Mouse (Mus musculus) ovary, postnatal 36 days (tissue): ENCODE measurements around the gene Ccdc105.

Source experiments
- DNase-seq: peaks from one replicate; pipeline ENCODE4 v3.0.0; 2022; ENCODE audit warnings: low spot score, mixed read lengths

Gene Ccdc105

DNA sequence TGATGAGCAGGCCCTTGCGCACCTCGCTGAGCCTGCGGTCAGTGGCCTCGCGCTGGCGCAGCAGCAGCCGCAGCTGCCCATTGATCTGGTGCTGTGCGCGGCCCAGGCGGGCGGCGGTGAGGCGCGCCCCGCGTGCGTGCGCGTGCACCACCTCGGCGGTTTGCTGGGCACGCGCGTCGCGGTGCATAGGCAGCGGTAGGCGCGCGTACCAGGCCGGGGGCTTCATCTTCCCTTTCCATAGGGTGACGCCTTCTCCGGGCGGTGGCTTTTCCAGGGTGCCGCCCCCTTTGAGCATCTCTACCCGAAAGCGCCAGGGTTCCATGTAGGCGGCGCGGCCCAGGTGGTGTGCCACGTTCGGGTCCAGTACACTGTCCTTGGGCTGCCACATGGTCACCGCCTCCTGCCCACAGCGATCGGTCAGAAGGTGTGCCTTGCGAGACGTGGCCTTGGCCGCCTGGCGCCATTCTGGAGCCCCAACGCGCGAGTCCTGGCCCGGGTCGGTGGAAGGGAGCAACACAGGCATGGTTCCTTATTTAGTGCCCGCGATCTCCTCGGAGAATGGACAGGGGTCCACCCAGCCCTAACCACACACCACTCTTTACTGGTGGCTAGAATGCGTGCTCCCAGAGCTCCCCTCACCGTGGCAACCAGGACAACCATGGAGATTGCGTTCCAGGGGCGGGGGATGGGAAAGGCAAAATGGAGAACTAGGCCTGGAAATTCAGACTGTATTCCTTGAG is at the start of gene Ccdc105:
Gene Ccdc105, minus strand, starts transcription at position 614 of the 740 bp plus-strand sequence.
- peak; percentile 78 for DNase-seq

GRCm38 (mm10) chr10:78801449-78801848 is 48.6 kb upstream of the Ccdc105 start:
- DNase-seq: no peak

- no peak for DNase-seq
Observed at GRCm38 (mm10) chr10:78790561-78790960, 37.7 kb upstream of the Ccdc105 start.

GRCm38 (mm10) chr10:78787566-78788087 is 34.8 kb upstream of the Ccdc105 start:
- peak; percentile 79 for DNase-seq

DNA sequence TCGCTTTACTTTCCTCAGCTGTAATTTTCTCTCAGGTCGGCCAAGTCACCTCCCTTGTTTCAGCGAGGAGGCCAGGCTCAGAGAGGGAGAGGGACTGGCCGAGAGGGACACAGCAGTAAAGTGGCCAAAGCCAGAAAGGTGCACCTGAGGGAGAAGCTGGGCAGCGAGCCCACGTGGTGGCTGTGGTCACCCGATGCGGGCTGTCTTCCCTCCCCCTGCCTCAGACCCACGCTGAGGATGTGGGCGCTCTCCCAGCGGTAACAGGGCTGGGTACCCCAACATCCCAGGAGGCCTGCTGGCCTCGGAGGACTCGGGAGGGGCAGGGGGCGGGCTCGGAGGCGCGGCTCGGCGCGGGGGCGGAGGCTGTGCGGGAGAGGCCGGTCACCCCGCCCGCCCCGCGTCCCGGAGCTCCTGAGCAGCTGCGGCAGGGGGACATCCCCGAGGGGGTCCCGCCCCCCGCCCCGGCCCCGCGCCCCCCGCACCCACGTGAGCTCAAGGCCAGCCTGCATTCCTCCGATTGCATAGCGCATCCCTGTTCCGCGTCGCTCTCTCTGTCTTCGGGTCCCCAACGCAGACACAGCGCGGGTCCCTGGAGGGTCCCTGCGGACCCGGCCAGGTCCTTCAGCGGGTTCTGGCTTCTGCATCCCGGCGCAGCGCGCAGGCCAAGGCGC is 27.3 kb upstream of the Ccdc105 start, which contains the start of gene Slc1a6:
Gene Slc1a6, plus strand, starts transcription at position 516 of the 671 bp plus-strand sequence.
- peak; percentile 53 for DNase-seq

DNA sequence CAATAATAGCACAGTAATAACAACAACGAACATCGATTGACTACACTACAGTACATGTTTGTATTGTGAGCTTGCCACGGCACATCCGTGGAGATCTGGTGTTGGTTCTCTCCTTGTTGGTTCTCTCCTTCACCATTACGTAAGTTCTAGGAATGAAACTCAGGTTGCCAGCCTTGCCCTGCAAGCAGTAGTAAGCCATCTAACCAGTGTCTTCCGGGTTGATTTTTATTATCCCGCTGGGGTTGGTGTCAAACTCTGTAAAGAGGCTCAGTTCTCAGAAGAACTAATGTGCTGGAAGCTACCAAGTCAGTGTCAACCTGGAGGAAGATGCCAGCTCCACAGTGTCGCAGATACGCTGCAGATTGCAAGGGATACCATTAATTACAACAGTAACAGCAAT is 26.7 kb upstream of the Ccdc105 start:
- no peak for DNase-seq

DNA sequence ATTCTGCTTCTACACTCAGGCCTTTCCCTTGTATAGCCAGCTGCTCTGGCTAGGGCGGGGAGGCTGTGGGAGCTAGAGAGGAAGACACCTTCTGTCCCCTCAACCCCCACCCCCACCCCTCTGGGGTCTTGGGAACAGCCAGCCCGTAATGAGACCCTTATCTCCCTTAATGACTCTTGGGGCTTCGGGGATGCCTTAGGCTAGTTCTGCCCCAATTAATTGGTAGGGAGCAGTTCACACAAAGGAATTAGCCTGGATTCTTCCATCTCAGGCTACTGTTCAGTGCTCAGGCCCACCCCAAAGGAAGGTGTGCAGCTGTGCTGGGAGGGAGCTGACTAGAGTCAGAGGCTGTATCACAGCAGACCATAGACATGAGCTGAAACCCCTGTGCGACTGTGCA is 23.0 kb upstream of the Ccdc105 start:
- DNase-seq: no peak

GRCm38 (mm10) chr10:78765570-78765969 is 12.7 kb upstream of the Ccdc105 start:
- no peak for DNase-seq

DNA sequence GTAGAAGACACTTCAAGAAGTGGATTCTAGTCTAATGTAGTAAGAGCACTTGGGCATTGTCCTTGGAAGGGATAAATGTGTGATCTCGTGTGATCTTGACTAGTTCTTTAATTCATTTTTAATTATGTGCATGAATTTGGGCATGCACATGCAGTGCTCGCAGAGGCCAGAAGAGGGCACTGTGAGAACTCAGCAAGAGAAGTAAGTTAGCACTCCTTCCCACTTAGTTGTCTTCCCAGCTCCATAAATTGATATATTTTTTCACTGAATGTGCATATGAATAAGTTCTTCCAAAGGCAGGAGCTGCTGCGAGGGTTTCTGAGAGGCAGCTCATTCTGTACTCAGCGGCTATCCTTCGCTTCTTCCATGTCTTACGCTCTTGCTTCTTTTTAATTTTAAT is 3.2 kb upstream of the Ccdc105 start:
- DNase-seq: peak; percentile 73

- no peak for DNase-seq
Observed at GRCm38 (mm10) chr10:78748946-78749345, 3.9 kb downstream of the Ccdc105 start.

- no peak for DNase-seq
Observed at GRCm38 (mm10) chr10:78748161-78748560, 4.7 kb downstream of the Ccdc105 start.

DNA sequence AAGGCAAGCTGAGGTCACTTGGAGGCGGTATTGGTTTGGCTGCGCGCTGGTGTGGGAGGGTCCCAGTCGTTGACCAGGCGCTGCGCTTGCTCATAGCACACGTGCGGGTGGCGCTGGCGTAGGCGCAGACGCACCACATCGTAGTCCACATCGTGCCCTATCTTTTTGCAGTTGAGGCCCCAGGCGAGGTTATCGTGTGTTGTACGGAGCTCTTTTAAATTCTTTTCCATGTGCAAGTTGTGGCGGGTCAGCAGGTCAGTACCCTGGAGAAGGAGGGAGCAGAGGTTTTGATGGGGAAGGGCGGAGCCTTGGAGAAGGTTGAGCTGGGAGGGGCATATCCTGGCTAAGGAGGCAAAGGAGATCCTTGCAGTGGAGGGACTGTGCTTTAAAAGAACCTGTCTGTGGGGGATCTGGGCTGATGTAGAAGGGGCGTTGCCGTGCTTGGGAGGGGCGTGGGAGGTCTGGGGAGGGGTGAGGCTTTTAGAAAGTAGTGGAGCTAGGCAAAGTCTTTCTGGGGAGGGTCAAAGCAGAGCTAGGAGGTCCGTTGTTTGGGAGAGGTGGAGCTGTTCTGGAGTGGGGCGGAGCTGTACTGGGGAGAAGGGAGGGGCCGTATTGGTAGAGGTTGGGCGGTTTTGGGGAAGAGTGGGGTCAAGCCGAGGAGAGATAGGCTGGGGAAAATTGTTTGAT is 5.7 kb downstream of the Ccdc105 start:
- DNase-seq: peak; percentile 38

GRCm38 (mm10) chr10:78745453-78746232 is 7.2 kb downstream of the Ccdc105 start:
- DNase-seq: no peak

GRCm38 (mm10) chr10:78743721-78744120 is 9.1 kb downstream of the Ccdc105 start:
- no peak for DNase-seq

- DNase-seq: no peak
Observed at GRCm38 (mm10) chr10:78739821-78740220, 13.0 kb downstream of the Ccdc105 start.

GRCm38 (mm10) chr10:78727876-78728275 is 25.0 kb downstream of the Ccdc105 start:
- DNase-seq: no peak

- DNase-seq: no peak
Observed at GRCm38 (mm10) chr10:78727035-78727434, 25.8 kb downstream of the Ccdc105 start.

DNA sequence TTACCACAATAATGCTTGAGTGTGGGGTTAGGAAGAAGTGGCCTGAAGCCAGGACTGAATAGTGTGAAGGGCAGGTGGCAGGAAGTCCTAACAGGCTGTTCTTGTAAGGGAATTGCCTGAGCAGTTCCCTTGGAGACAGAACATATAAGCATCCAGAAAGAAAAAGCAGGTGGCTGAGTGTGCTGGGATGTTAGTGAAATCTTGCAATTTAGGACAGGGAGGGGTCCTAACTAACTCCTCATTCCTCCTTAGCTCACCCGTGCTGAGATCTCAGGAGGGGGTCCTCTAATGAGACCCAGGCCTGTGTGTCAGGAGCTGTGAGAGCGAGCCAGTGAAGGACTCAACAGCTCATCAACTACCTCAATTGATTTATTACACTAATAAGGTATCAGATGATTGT is 29.4 kb downstream of the Ccdc105 start:
- no peak for DNase-seq

GRCm38 (mm10) chr10:78722654-78723053 is 30.2 kb downstream of the Ccdc105 start:
- DNase-seq: no peak

DNA sequence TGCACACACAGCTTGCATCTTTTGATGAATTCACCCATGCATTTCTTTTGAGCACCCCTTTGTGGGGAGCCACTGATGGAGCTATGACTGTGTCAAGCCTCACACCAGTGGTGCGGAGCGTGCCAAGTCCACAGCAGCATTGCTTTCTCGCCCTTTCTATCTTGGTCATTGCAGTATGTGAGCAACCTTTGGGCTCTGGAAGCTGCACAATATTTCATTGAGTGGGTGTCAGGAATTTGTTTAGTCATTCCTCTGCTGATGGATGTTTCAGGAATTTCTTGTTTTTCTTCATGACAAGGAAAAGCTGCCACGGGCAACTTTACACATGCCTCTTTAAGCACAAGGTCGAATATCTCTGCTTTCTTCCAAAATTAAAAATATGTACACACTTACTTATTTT is 30.8 kb downstream of the Ccdc105 start:
- DNase-seq: no peak

DNA sequence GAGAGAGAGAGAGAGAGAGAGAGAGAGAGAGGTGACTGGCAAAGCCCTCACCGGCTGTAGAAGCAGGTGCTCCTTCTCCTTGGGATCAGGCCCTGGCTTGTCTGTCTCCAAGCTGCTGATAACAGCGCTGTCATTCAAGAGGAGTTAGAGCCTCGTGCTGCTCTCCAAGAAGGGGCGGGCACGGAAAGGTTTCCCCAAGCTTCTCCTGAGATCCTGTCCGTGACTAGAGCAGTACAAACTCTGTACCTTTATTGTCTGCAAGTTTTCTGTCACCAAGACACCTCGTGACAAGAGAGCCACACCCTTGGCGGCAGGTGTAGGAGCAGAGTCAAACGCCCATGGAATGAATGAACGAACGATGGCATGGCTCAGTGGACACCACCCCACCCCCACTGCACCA is 34.8 kb downstream of the Ccdc105 start, which contains the start of gene Casp14:
Gene Casp14, minus strand, starts transcription at position 239 of the 400 bp plus-strand sequence.
- no peak for DNase-seq

DNA sequence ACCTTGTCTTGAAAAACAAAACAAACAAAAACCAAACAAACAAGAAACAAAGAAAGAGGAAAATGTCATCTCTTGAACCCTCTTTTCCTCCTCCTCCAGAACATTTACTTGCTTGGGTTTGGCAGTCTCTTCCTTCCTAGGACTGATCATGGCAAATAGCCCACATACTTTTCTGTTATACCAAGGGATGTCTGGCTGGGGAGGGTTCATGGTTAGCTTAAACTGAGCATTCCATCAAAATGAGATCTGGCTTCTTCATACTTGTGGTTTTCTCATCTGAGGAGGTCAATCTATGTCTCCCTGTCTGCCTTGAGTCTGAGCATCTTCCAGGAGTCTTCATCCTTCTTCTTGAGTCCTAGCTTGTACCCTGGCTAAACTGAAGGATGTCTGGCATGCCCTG is 36.6 kb downstream of the Ccdc105 start:
- DNase-seq: no peak
